Mouse (Mus musculus) forebrain, embryonic 13.5 days (tissue): Measurements from ENCODE around the gene Fam107b. TPM values are rescaled to one million over a fixed set of nuclear protein-coding genes. Genes with fewer than 3 reads are reported as not detected.
"Not testable (repeated sequence)": the region's sequence is repeated elsewhere in the genome, so short reads cannot be mapped to it uniquely, and the experiment has no call there.

Experiments used
- ATAC-seq: fragments of 200-750 bp; cut with Nextera tagmentation; 2 replicates; pipeline ENCODE4 v1.8.0; 2017
- H3K27ac ChIP-seq: fragments of 300-500 bp; sonication (generic); 2 replicates; pipeline ENCODE4 v1.5.1; 2015; ENCODE audit warnings: inconsistent platforms, mild to moderate bottlenecking, moderate library complexity
- H3K27me3 ChIP-seq: fragments of 300-500 bp; sonication (generic); 2 replicates; pipeline ENCODE4 v1.6.1; 2015; ENCODE audit warnings: mild to moderate bottlenecking, inconsistent platforms
- H3K36me3 ChIP-seq: fragments of 300-500 bp; sonication (generic); 2 replicates; pipeline ENCODE4 v1.6.1; 2015; ENCODE audit warnings: mild to moderate bottlenecking, inconsistent platforms; ENCODE audit not compliant: poor library complexity, severe bottlenecking
- H3K4me1 ChIP-seq: fragments of 300-500 bp; sonication (generic); 2 replicates; pipeline ENCODE4 v1.6.1; 2015; ENCODE audit warnings: inconsistent platforms
- H3K4me2 ChIP-seq: fragments of 300-500 bp; sonication (generic); 2 replicates; pipeline ENCODE4 v1.6.1; 2015; ENCODE audit warnings: inconsistent platforms, mild to moderate bottlenecking, moderate library complexity
- H3K4me3 ChIP-seq: fragments of 300-500 bp; sonication (generic); 2 replicates; pipeline ENCODE4 v1.5.1; 2015; ENCODE audit warnings: mild to moderate bottlenecking, inconsistent platforms
- H3K9ac ChIP-seq: fragments of 300-500 bp; sonication (generic); 2 replicates; pipeline ENCODE4 v1.6.1; 2015; ENCODE audit warnings: mild to moderate bottlenecking, inconsistent platforms
- H3K9me3 ChIP-seq: fragments of 300-500 bp; sonication (generic); replicated peaks from 2 replicates; pipeline ENCODE4 v1.6.1; 2016; ENCODE audit warnings: inconsistent platforms
- WGBS: fragments of 180-500 bp; shearing (Covaris S2); methylation state at CpG from one replicate; pipeline ENCODE4 v1.1.7; 2015; 5-methylcytosine and 5-hydroxymethylcytosine counted together
- polyA plus RNA-seq: library from polyadenylated mRNA; unstranded; fragments of >200 nt; fragmentation: Nextera tagmentation; extraction: Ambion mirVana; gene quantifications from 2 replicates; pipeline ENCODE4 v1.2.1, GENCODE M21; 2015

Fam107b gene
- polyA plus RNA-seq, 1 experiment from 2014 or later, result 45.2 TPM

DNA sequence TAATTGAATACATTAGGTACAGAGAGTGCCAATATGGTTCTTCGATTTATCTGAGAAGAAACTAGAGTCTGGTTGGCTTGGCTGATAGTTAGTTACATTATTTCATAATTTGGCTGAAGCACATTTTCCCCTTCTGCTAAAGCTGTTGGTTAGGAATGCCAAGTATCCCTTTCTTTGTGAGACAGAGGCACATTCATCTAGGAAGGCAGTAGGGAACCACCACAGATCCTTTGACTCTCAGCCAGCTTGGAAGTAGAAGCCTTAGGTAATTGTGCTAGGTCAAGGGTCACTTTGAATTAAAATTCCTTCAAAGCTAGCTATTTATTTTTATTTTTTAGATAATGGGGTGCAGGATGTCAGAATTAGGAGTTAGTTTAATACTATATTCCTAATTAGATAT lies 105.2 kb downstream of the Fam107b start:
- ATAC-seq, result no peak
- Histone ChIP-seq H3K4me1 (no peaks in the 10 kb centered on the region), H3K4me2 (no peak overlapping the region), H3K27me3 (no peaks in the 10 kb centered on the region), H3K36me3 (no peaks in the 10 kb centered on the region), H3K9me3 (no peaks in the 10 kb centered on the region), H3K4me3 (no peak overlapping the region), H3K27ac (no peak overlapping the region), H3K9ac (no peak overlapping the region)
- 97% methylated on average over 1 of the region's 1 CpGs for WGBS

DNA sequence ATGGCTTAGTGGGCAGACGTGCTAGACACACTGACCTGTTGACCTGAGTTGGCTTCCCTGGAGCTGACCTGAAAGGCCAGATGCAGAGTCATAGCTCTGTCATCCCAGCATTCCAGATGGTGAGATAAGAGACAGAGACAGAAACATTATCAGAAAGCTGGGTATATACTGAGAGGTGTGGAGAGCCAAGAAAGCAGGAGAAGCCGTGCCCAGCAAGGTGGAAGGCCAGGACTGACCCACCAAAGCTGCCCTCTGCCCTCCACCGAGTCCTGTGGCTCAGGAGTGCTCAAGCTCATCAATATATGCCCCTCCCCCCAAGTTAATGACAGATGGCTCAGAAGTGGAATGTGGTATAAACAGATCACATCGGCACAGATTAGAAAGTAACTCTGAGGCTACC lies 112.4 kb downstream of the Fam107b start:
- no peaks in the 10 kb centered on the region for H3K27me3 ChIP-seq
- ATAC-seq, result no peak
- no peak overlapping the region for H3K4me3 ChIP-seq
- H3K27ac ChIP-seq, result no peak overlapping the region
- 71% methylated on average over 4 of the region's 4 CpGs for WGBS
- no peaks in the 10 kb centered on the region for H3K36me3 ChIP-seq
- H3K4me2 ChIP-seq, result no peak overlapping the region
- H3K9ac ChIP-seq, result no peak overlapping the region
- H3K4me1 ChIP-seq, result peaks cover 19% of the 10 kb centered on the region
- no peaks in the 10 kb centered on the region for H3K9me3 ChIP-seq

DNA sequence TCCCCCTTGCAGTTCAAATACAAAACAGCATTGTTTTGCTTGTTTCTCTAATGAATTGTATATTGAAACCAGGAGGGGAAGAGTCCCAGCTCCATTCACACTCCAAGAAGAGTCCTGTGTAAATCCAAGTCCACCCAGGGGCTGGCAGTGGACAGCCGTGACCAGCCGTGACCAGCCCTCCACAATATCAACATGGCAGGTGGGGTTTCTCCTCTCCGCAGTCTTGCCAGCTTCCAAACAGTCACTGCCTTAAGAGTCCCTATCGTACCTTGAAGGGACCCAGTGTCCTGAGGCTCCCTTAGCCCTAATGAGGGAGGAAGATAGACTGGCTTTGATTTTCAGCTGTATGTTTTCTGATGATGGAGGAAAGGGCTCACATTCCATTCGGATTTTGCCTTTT lies 113.1 kb downstream of the Fam107b start:
- H3K27me3 ChIP-seq, result no peaks in the 10 kb centered on the region
- no peak overlapping the region for H3K4me2 ChIP-seq
- peak; percentile 24; the same call in 1 of the 2 replicates for ATAC-seq
- no peaks in the 10 kb centered on the region for H3K9me3 ChIP-seq
- H3K27ac ChIP-seq, result no peak overlapping the region
- no peaks in the 10 kb centered on the region for H3K36me3 ChIP-seq
- no peak overlapping the region for H3K9ac ChIP-seq
- WGBS, result 50% methylated on average over 5 of the region's 5 CpGs
- H3K4me3 ChIP-seq, result no peak overlapping the region
- H3K4me1 ChIP-seq, result peaks cover 19% of the 10 kb centered on the region

DNA sequence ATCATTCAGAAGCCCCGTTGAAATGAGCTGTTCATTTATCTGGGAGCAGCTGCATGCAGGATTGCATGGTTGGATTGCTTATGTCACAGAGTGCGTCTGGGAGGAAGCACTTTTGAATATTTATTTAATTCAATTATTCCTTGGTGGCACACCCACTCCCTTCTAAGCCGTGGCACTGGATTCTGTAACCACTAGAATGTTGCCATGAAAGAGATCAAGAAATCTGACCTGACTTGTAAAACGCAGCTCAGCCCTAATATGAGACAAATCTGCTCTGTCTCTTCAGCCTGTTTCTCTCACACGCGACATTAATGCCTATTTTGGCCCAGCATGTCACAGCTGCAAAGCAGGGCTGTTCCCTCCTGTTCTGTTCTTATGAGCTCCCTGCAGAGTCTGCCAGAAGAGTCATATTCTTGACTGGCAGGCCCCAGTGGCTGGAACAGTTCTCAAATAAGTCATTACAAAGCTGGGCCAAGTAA lies 113.5 kb downstream of the Fam107b start:
- no peak overlapping the region for H3K4me3 ChIP-seq
- no peaks in the 10 kb centered on the region for H3K27me3 ChIP-seq
- H3K4me2 ChIP-seq, result no peak overlapping the region
- no peaks in the 10 kb centered on the region for H3K36me3 ChIP-seq
- peak overlapping the region; percentile 55; the same call in 1 of the 2 replicates for H3K27ac ChIP-seq
- H3K4me1 ChIP-seq, result peaks cover 19% of the 10 kb centered on the region
- no peaks in the 10 kb centered on the region for H3K9me3 ChIP-seq
- peak; percentile 68 for ATAC-seq
- WGBS, result 30% methylated on average over 6 of the region's 6 CpGs
- H3K9ac ChIP-seq, result no peak overlapping the region

DNA sequence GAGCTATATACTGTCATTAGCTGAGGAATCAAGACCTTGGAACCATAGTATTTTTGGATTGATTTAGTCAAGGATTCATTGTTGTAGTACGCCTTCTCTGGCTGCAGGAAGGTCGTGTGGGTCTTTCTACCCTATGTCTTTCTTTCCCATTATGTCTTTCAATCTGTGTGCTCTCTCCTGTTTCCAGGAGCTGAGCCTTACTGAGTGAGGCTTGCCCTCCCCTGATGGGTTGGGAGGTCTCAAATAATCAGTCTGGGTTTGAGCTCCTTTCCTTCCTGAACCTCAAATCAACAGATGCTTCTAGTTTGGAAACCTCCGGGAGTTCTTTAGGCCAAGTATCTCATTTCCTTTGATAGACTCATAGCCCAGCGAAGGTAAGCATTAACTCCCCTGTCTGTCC lies 119.9 kb downstream of the Fam107b start:
- Histone ChIP-seq H3K4me1 (no peaks in the 10 kb centered on the region), H3K9me3 (no peaks in the 10 kb centered on the region), H3K4me2 (no peak overlapping the region), H3K9ac (no peak overlapping the region), H3K4me3 (no peak overlapping the region), H3K27ac (no peak overlapping the region), H3K27me3 (no peaks in the 10 kb centered on the region), H3K36me3 (no peaks in the 10 kb centered on the region)
- no peak for ATAC-seq
- WGBS, result 67% methylated on average over 4 of the region's 4 CpGs

DNA sequence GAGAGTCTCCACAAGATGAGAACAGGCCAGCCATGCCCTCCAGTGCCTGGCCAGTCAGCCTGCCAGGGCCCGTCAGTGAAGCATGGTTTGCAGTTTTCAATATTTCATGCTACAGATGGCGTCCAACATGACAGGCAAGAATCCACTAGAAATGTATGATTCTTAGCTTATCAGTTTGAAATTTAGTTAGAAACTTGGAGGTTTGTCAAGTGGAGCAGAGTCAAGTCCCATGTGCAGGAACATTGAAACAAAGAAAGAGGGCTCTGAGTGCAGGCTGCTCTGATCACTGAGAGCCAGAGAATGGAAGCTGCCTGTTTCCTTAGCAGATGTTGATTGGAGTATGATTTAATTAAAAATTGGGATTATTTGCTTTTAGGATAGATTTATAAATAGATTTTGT lies 122.5 kb downstream of the Fam107b start:
- Histone ChIP-seq H3K9me3 (no peaks in the 10 kb centered on the region), H3K36me3 (no peaks in the 10 kb centered on the region), H3K4me3 (no peak overlapping the region), H3K27me3 (no peaks in the 10 kb centered on the region), H3K27ac (no peak overlapping the region), H3K9ac (no peak overlapping the region), H3K4me2 (no peak overlapping the region), H3K4me1 (no peaks in the 10 kb centered on the region)
- ATAC-seq, result no peak
- WGBS, result 90% methylated on average over 2 of the region's 2 CpGs

DNA sequence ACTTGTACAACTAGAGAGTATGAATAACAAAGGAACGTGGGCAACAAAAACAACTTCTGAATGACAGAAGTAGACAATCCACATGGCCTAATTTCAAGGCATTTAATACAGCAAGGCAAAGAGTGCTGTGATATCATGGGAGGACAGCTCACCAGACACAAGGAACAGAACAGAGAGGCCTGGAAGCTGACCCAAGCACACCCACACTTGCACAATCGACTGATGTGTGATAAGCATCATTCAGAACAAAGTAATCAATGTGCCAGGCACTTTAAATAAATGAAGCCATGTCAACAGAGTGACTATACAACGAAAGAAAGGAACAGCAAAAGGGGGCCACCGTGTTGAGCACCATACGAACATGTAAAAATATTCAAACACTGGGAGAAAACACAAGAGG lies 125.6 kb downstream of the Fam107b start:
- Histone ChIP-seq H3K27ac (no peak overlapping the region), H3K4me1 (peaks cover 11% of the 10 kb centered on the region), H3K4me2 (no peak overlapping the region), H3K27me3 (no peaks in the 10 kb centered on the region), H3K9me3 (no peaks in the 10 kb centered on the region), H3K36me3 (no peaks in the 10 kb centered on the region), H3K4me3 (no peak overlapping the region), H3K9ac (no peak overlapping the region)
- no peak for ATAC-seq
- 86% methylated on average over 5 of the region's 5 CpGs for WGBS

DNA sequence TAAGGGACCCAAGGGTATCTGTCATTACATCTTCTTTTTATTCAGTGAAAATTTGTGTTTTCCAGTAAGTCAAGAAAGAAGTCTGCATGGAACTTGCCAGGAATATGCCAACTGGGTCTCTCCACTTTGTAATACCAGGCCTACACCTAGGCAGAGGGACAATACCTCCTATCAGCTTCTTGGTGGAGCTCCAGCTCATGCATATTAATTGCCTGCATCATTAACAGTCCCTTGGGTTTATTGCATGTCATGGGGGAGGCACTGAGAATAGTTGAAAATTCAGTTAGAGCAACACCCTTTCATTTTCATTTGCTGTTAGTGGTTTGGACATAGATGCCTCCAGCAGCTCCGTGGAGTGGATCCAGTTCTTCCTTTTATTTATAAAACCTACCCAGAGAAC lies 130.1 kb downstream of the Fam107b start:
- H3K4me3 ChIP-seq, result no peak overlapping the region
- H3K9ac ChIP-seq, result no peak overlapping the region
- H3K4me1 ChIP-seq, result peaks cover 11% of the 10 kb centered on the region
- WGBS, result 35% methylated on average over 1 of the region's 1 CpGs
- H3K27me3 ChIP-seq, result no peaks in the 10 kb centered on the region
- ATAC-seq, result peak; percentile 92
- no peak overlapping the region for H3K4me2 ChIP-seq
- no peaks in the 10 kb centered on the region for H3K9me3 ChIP-seq
- no peaks in the 10 kb centered on the region for H3K36me3 ChIP-seq
- peak overlapping the region; percentile 55 for H3K27ac ChIP-seq

DNA sequence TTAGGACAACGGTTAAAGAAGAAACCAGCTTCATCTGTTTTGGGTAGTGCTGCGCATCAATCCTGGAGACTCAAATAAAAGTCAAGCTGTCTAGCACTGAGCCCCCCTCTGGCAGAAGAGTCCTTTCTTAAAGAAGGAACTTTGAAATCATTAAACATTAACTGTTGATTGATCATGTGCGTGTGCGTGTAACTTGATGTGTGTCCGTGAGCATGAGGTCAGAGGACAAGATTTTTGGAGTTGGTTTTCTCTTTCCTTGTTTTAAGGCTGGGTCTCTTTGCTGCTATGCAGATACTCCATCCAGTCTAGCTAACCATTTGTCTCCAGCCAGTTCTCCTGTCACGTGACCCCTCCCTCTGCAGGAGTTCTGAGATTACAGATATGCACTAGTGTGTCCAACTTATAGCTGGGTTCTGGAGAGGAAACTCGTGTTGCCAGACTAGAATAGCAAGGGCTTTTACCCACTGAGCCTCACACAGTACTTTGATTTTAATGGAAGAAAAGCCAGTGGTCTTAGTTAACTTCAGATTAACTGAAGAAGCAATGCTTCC lies 132.4 kb downstream of the Fam107b start:
- WGBS, result 89% methylated on average over 7 of the region's 7 CpGs
- Histone ChIP-seq H3K27me3 (no peaks in the 10 kb centered on the region), H3K36me3 (no peaks in the 10 kb centered on the region), H3K4me2 (no peak overlapping the region), H3K9me3 (no peaks in the 10 kb centered on the region), H3K27ac (no peak overlapping the region), H3K9ac (no peak overlapping the region), H3K4me1 (peaks cover 11% of the 10 kb centered on the region), H3K4me3 (no peak overlapping the region)
- no peak for ATAC-seq

DNA sequence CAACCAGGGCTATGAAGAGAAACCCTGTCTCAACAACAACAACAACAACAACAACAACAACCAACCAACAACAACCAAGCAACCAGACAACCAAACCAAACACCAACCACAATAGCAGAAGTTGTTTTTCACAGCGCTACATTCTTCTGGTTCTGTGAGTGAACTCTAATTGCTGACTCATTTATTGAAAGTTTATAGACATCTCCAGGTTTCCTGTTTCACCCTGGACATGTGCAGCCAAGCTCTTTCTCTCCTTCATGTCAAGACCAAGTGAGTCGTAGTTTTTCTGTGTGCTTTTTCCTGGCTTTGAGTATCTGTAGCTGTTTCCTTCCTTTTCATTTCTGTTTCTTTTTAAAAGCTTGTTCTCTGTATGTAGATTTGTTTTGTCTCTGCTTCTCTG lies 133.5 kb downstream of the Fam107b start:
- no peak overlapping the region for H3K27ac ChIP-seq
- H3K4me2 ChIP-seq, result no peak overlapping the region
- no peaks in the 10 kb centered on the region for H3K9me3 ChIP-seq
- H3K4me1 ChIP-seq, result peaks cover 11% of the 10 kb centered on the region
- no peak overlapping the region for H3K4me3 ChIP-seq
- H3K27me3 ChIP-seq, result no peaks in the 10 kb centered on the region
- WGBS, result 85% methylated on average over 2 of the region's 2 CpGs
- H3K9ac ChIP-seq, result no peak overlapping the region
- H3K36me3 ChIP-seq, result no peaks in the 10 kb centered on the region
- ATAC-seq, result no peak

DNA sequence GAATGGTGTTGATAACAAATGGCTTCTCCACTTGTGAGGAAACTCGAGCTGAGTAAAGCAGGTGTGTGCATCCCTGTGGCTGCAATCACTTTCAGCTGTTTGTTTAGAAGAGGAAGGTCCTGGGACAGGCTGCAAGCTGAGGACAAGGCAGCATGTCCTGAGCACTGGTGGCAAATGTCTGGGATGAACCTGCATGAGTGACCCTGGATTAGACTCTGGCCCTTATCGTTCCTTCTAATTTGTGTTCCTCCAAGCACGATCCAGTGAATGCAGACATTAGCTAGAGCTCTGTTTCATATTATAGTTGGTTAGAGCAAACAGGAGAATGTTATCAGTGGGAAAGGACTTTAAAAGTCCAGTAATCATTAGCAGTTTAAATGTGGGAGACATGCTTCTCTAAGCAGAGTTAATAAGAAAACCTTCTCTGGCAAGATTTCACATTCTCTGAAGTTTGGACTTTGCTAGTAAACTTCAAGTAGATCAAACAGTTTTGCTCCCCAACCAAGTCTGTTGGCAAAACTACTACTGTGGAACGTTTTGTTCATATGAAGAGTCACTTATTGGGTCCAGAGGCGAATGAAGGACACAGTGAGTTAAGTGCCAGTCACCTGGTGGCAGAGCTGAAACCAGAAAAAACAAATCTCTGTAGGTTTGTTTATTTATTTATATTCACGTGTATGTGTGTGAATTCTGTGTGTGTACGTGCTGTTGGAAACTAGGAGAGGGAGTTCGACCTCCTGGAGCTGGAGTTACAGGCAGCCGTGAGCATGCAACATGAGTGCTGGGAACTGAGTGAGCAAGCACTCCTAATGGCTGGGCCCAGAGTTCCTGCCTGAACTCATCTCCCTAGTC lies 134.2 kb downstream of the Fam107b start:
- Histone ChIP-seq H3K36me3 (no peaks in the 10 kb centered on the region), H3K4me2 (no peak overlapping the region), H3K27me3 (no peaks in the 10 kb centered on the region), H3K4me3 (no peak overlapping the region), H3K9ac (no peak overlapping the region), H3K4me1 (peaks cover 11% of the 10 kb centered on the region), H3K27ac (no peak overlapping the region), H3K9me3 (no peaks in the 10 kb centered on the region)
- ATAC-seq, result no peak
- WGBS, result 80% methylated on average over 9 of the region's 9 CpGs

DNA sequence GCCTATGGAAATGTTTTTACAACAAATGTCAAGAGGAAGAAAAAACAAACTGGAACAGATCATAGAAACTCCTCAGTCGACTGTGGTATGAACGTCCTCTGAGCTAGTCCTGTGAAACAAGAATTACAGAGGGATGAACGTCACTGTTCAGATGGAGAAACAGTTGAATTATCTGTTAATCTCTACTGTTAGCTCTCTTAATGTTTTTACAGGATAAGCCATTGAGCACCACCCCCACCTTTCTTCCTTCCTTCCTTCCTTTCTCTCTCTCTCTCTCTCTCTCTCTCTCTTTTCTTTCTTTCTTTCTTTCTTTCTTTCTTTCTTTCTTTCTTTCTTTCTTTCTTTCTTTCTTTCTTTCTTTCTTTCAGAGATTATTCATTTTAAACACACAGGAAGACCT lies 135.0 kb downstream of the Fam107b start:
- H3K9ac ChIP-seq, H3K4me2 ChIP-seq, ATAC-seq, H3K9me3 ChIP-seq, H3K4me3 ChIP-seq, H3K27me3 ChIP-seq, H3K4me1 ChIP-seq, H3K27ac ChIP-seq, H3K36me3 ChIP-seq: not testable (repeated sequence)
- WGBS, result 82% methylated on average over 3 of the region's 3 CpGs
